In genomic region chr17:66448421-66449405, GRCm38 (mm10) we compare ENCODE assay signal across 8 mouse cellular contexts. TPM values are rescaled to one million over a fixed set of nuclear protein-coding genes. Genes with fewer than 3 reads are reported as not detected.
DNase-seq lines count a peak whose midpoint lies in the region; ATAC-seq lines count a peak whose summit lies in the region.

No protein-coding gene starts in this region.

- H3K36me3 ChIP-seq in liver, embryonic 16.5 days (ENCODE audit: control insufficient read depth, insufficient read depth): no peaks in the 10 kb centered on the region

- ATAC-seq in liver, embryonic 16.5 days (ENCODE audit: low read depth): no peak
- no peak for ATAC-seq in monocyte, adult 5-6 weeks (replicated peaks; ENCODE audit: insufficient number of reproducible peaks, low FRiP score, low TSS enrichment, poor library complexity, severe bottlenecking)

- no peak overlapping the region; the same call in 1 of the 2 replicates for H3K9ac ChIP-seq in liver, embryonic 16.5 days (ENCODE audit: low read depth, low read length)

- H3K9me3 ChIP-seq in liver, embryonic 16.5 days (replicated peaks; ENCODE audit: control insufficient read depth, low read length): no peaks in the 10 kb centered on the region

- peak; percentile 54 for DNase-seq in right cerebral cortex, adult 18-20 months
- DNase-seq in right cerebral cortex, postnatal 36 days (ENCODE audit: low spot score in 2 of 2): no peak
- peak; percentile 59 for DNase-seq in embryo, embryonic 10.5 days (ENCODE audit: low spot score)
- DNase-seq in heart, adult 9 months (ENCODE audit: low spot score in 2 of 2): peak; percentile 37 to 47
- peak; percentile 11 for DNase-seq in kidney, adult 9 months
- peak; percentile 17 for DNase-seq in ovary, postnatal 14 days (ENCODE audit: low spot score)

- H3K4me2 ChIP-seq in liver, embryonic 16.5 days (ENCODE audit: low read depth, low read length): peak overlapping the region; percentile 76

- peak overlapping the region; percentile 51 for H3K4me3 ChIP-seq in liver, embryonic 16.5 days (ENCODE audit: low read depth, low read length)

- peaks cover 66% of the 10 kb centered on the region for H3K27me3 ChIP-seq in liver, embryonic 16.5 days (ENCODE audit: control insufficient read depth, insufficient read depth, low read depth, low read length)

- peaks cover 2% of the 10 kb centered on the region for H3K4me1 ChIP-seq in liver, embryonic 16.5 days (ENCODE audit: control insufficient read depth, low read depth, low read length)

- H3K27ac ChIP-seq in liver, embryonic 16.5 days (ENCODE audit: low read length): no peak overlapping the region

- WGBS in liver, embryonic 16.5 days (ENCODE audit: insufficient replicate concordance): under 1% methylated on average over 124 of the region's 136 CpGs

RNA-seq across cellular contexts. Expression of gene Mtcl1, which starts 0.8 kb away (rescaled TPM):
- 0.05 and 0.21 TPM in 2 replicates for polyA plus RNA-seq in liver, embryonic 16.5 days (2015; fragmentation: Nextera tagmentation; extraction: Ambion mirVana)
- total RNA-seq in monocyte, adult 5-6 weeks (2017): 1.1 TPM in 1 of 3 replicates, not detected in the others

Comparison
In these comparisons a context has a peak if more than half of its experiments do, and no peak if none do; other contexts are left out.
1. DNase-seq: peak in right cerebral cortex, adult 18-20 months (single experiment), embryo, embryonic 10.5 days (single experiment), heart, adult 9 months (2 of 2), kidney, adult 9 months (single experiment) and ovary, postnatal 14 days (single experiment); none in right cerebral cortex, postnatal 36 days (0 of 2).